In genomic region chr2:134929452-134929851, GRCm38 (mm10) we compare ENCODE assay signal across 8 mouse cellular contexts.
DNase-seq lines count a peak whose midpoint lies in the region; ATAC-seq and TF ChIP-seq lines count a peak whose summit lies in the region.

No protein-coding gene starts in this region.

- peaks cover 9% of the 10 kb centered on the region; the same call in 1 of the 2 replicates for H3K4me1 ChIP-seq in hindbrain, embryonic 14.5 days (replicated peaks; ENCODE audit: control insufficient read depth, insufficient read depth, low read length)
- peaks cover 8% of the 10 kb centered on the region; the same call in 1 of the 2 replicates for H3K4me1 ChIP-seq in midbrain, embryonic 14.5 days (ENCODE audit: control insufficient read depth, insufficient read depth, low read length)
- H3K4me1 ChIP-seq in liver, postnatal 0 days (ENCODE audit: insufficient read depth), result peaks cover 12% of the 10 kb centered on the region

- peak; percentile 82 for ATAC-seq in hindbrain, embryonic 14.5 days (ENCODE audit: low FRiP score)
- ATAC-seq in midbrain, embryonic 14.5 days (ENCODE audit: low FRiP score, low TSS enrichment), result peak; percentile 78; the same call in 1 of the 2 replicates
- no peak for ATAC-seq in monocyte, adult 5-6 weeks (replicated peaks; ENCODE audit: insufficient number of reproducible peaks, low FRiP score, low TSS enrichment, poor library complexity, severe bottlenecking)
- ATAC-seq in liver, postnatal 0 days, result no peak

- no peaks in the 10 kb centered on the region for H3K9me3 ChIP-seq in hindbrain, embryonic 14.5 days (ENCODE audit: control insufficient read depth, low read length)
- no peaks in the 10 kb centered on the region for H3K9me3 ChIP-seq in midbrain, embryonic 14.5 days (ENCODE audit: control insufficient read depth, low read length)
- no peaks in the 10 kb centered on the region for H3K9me3 ChIP-seq in liver, postnatal 0 days (ENCODE audit: low read length)

- H3K4me3 ChIP-seq in hindbrain, embryonic 14.5 days (replicated peaks; ENCODE audit: low read length), result no peak overlapping the region
- H3K4me3 ChIP-seq in midbrain, embryonic 14.5 days (replicated peaks; ENCODE audit: low read depth, low read length), result no peak overlapping the region
- H3K4me3 ChIP-seq in liver, postnatal 0 days (ENCODE audit: low read depth, low read length), result no peak overlapping the region

- TF ChIP-seq CTCF in liver, postnatal 0 days (IDR thresholded peaks at IDR 0.05; ENCODE audit: low read depth), result no peak

- peak; percentile 84 for DNase-seq in brain, adult 2 months (ENCODE audit: low read depth, low spot score)
- peak; percentile 17 for DNase-seq in embryo, embryonic 11.5 days (ENCODE audit: low read depth, low spot score)
- DNase-seq in hindbrain, embryonic 14.5 days (ENCODE audit: low spot score), result peak; percentile 54
- DNase-seq in midbrain, embryonic 14.5 days, result peak; percentile 69
- no peak for DNase-seq in lung, postnatal 4 days
- no peak for DNase-seq in adrenal gland, postnatal 36 days
- DNase-seq in liver, postnatal 0 days, result no peak

- H3K27ac ChIP-seq in hindbrain, embryonic 14.5 days, result no peak overlapping the region
- H3K27ac ChIP-seq in midbrain, embryonic 14.5 days (replicated peaks; ENCODE audit: low read depth, low read length), result no peak overlapping the region
- H3K27ac ChIP-seq in liver, postnatal 0 days (ENCODE audit: low read depth), result no peak overlapping the region

- TF ChIP-seq EP300 in liver, postnatal 0 days (IDR thresholded peaks at IDR 0.05; ENCODE audit: low read depth), result no peak

- no peak overlapping the region for H3K4me2 ChIP-seq in hindbrain, embryonic 14.5 days (replicated peaks)
- no peak overlapping the region for H3K4me2 ChIP-seq in midbrain, embryonic 14.5 days (ENCODE audit: low read length)
- no peak overlapping the region for H3K4me2 ChIP-seq in liver, postnatal 0 days (ENCODE audit: low read depth, low read length)

- no peak overlapping the region for H3K9ac ChIP-seq in hindbrain, embryonic 14.5 days
- H3K9ac ChIP-seq in midbrain, embryonic 14.5 days (replicated peaks; ENCODE audit: low read length), result no peak overlapping the region
- no peak overlapping the region for H3K9ac ChIP-seq in liver, postnatal 0 days (replicated peaks)

- no peaks in the 10 kb centered on the region for H3K36me3 ChIP-seq in hindbrain, embryonic 14.5 days (replicated peaks; ENCODE audit: control insufficient read depth, insufficient read depth)
- no peaks in the 10 kb centered on the region for H3K36me3 ChIP-seq in midbrain, embryonic 14.5 days (ENCODE audit: control insufficient read depth, insufficient read depth, low read length)
- H3K36me3 ChIP-seq in liver, postnatal 0 days (replicated peaks; ENCODE audit: insufficient read depth, low read length), result no peaks in the 10 kb centered on the region

- H3K27me3 ChIP-seq in hindbrain, embryonic 14.5 days (ENCODE audit: control insufficient read depth, insufficient read depth, low read length), result no peaks in the 10 kb centered on the region
- 0 out of 2 replicates have a peak, but pooled peaks cover 4% of the 10 kb centered on the region for H3K27me3 ChIP-seq in midbrain, embryonic 14.5 days (ENCODE audit: control insufficient read depth, insufficient read depth, low read length)
- H3K27me3 ChIP-seq in liver, postnatal 0 days (ENCODE audit: insufficient read depth, low read length), result no peaks in the 10 kb centered on the region

Comparison
In these comparisons a context has a peak if more than half of its experiments do, and no peak if none do; other contexts are left out.
1. DNase-seq: peak in brain, adult 2 months (single experiment), embryo, embryonic 11.5 days (single experiment), hindbrain, embryonic 14.5 days (single experiment) and midbrain, embryonic 14.5 days (single experiment); none in lung, postnatal 4 days (0 of 2), adrenal gland, postnatal 36 days (0 of 2) and liver, postnatal 0 days (single experiment).
2. ATAC-seq: peak in hindbrain, embryonic 14.5 days (single experiment) and midbrain, embryonic 14.5 days (single experiment); none in monocyte, adult 5-6 weeks (single experiment) and liver, postnatal 0 days (single experiment).